Mouse (Mus musculus) limb, embryonic 10.5 days (tissue): ENCODE results near the gene Padi6. TPM values are rescaled to one million over a fixed set of nuclear protein-coding genes. Genes with fewer than 3 reads are reported as not detected.

Source experiments
- DNase-seq: peaks from one replicate; pipeline ENCODE4 v3.0.0-alpha.2; 2017; ENCODE audit warnings: low spot score
- H3K27ac ChIP-seq: fragments of 300-500 bp; sonication (generic); 2 replicates; pipeline ENCODE4 v1.5.1; 2016; ENCODE audit warnings: mild to moderate bottlenecking
- H3K27me3 ChIP-seq: fragments of 300-500 bp; sonication (generic); 2 replicates; pipeline ENCODE4 v1.6.1; 2016; ENCODE audit warnings: low read depth, mild to moderate bottlenecking; ENCODE audit not compliant: poor library complexity, severe bottlenecking
- H3K36me3 ChIP-seq: fragments of 300-500 bp; sonication (generic); 2 replicates; pipeline ENCODE4 v1.6.1; 2016; ENCODE audit warnings: mild to moderate bottlenecking, moderate library complexity
- H3K4me1 ChIP-seq: fragments of 300-500 bp; sonication (generic); 2 replicates; pipeline ENCODE4 v1.6.1; 2016
- H3K4me3 ChIP-seq: fragments of 300-500 bp; sonication (generic); 2 replicates; pipeline ENCODE4 v1.5.1; 2016; ENCODE audit warnings: mild to moderate bottlenecking, moderate library complexity
- H3K9me3 ChIP-seq: fragments of 300-500 bp; sonication (generic); replicated peaks from 2 replicates; pipeline ENCODE4 v1.6.1; 2016; ENCODE audit warnings: mild to moderate bottlenecking
- WGBS: fragments of 180-500 bp; shearing (Covaris S2); methylation state at CpG from one replicate; pipeline ENCODE4 v1.1.7; 2016; 5-methylcytosine and 5-hydroxymethylcytosine counted together
- microRNA-seq: library from miRNA; unstranded; fragments of <30 nt; microRNA quantifications from one replicate; pipeline ENCODE4, GENCODE M21; 2017
- polyA plus RNA-seq: library from polyadenylated mRNA; unstranded; fragments of >200 nt; fragmentation: Nextera tagmentation; extraction: Ambion mirVana; gene quantifications from 2 replicates; pipeline ENCODE4 v1.2.1, GENCODE M21; 2016

The Padi6 gene
- polyA plus RNA-seq, 1 experiment from 2014 or later: not detected

- Histone ChIP-seq H3K27ac (peak overlapping the region; percentile 82), H3K36me3 (no peaks in the 10 kb centered on the region), H3K4me1 (peaks cover 39% of the 10 kb centered on the region), H3K27me3 (no peaks in the 10 kb centered on the region), H3K9me3 (no peaks in the 10 kb centered on the region), H3K4me3 (peak overlapping the region; percentile 44)
- 31% methylated on average over 6 of the region's 6 CpGs for WGBS
- no peak for DNase-seq
Measured at GRCm38 (mm10) chr4:140684881-140685303, 57.6 kb downstream of the Padi6 start.

- Histone ChIP-seq H3K9me3 (no peaks in the 10 kb centered on the region), H3K27me3 (no peaks in the 10 kb centered on the region), H3K36me3 (no peaks in the 10 kb centered on the region), H3K4me1 (peaks cover 44% of the 10 kb centered on the region), H3K27ac (peak overlapping the region; percentile 82), H3K4me3 (peak overlapping the region; percentile 44)
- peak; percentile 88 for DNase-seq
- WGBS: 1% methylated on average over 16 of the region's 16 CpGs
Measured at GRCm38 (mm10) chr4:140684141-140684871, 58.1 kb downstream of the Padi6 start.

- 26% methylated on average over 8 of the region's 8 CpGs for WGBS
- Histone ChIP-seq H3K9me3 (no peaks in the 10 kb centered on the region), H3K27me3 (no peaks in the 10 kb centered on the region), H3K4me3 (peak overlapping the region; percentile 44; the same call in 1 of the 2 replicates), H3K4me1 (peaks cover 43% of the 10 kb centered on the region), H3K36me3 (no peaks in the 10 kb centered on the region), H3K27ac (peak overlapping the region; percentile 82)
- DNase-seq: peak; percentile 56
Measured at GRCm38 (mm10) chr4:140683608-140684007, 58.8 kb downstream of the Padi6 start.

- Histone ChIP-seq H3K27me3 (no peaks in the 10 kb centered on the region), H3K27ac (no peak overlapping the region), H3K9me3 (no peaks in the 10 kb centered on the region), H3K4me1 (peaks cover 38% of the 10 kb centered on the region), H3K4me3 (no peak overlapping the region), H3K36me3 (no peaks in the 10 kb centered on the region)
- no peak for DNase-seq
- WGBS: 63% methylated on average over 8 of the region's 8 CpGs
Measured at GRCm38 (mm10) chr4:140680731-140681397, 61.6 kb downstream of the Padi6 start.

GRCm38 (mm10) chr4:140679723-140680380, 62.6 kb downstream of the Padi6 start:
- Histone ChIP-seq H3K9me3 (no peaks in the 10 kb centered on the region), H3K27me3 (no peaks in the 10 kb centered on the region), H3K4me3 (no peak overlapping the region), H3K36me3 (no peaks in the 10 kb centered on the region), H3K27ac (0 out of 2 replicates have a peak overlapping the region, but pooled peaks have one; percentile 44), H3K4me1 (peaks cover 28% of the 10 kb centered on the region)
- peak; percentile 82 for DNase-seq
- WGBS: 25% methylated on average over 18 of the region's 18 CpGs

- 19% methylated on average over 5 of the region's 5 CpGs for WGBS
- Histone ChIP-seq H3K4me3 (no peak overlapping the region), H3K9me3 (no peaks in the 10 kb centered on the region), H3K27me3 (no peaks in the 10 kb centered on the region), H3K36me3 (no peaks in the 10 kb centered on the region), H3K4me1 (peaks cover 23% of the 10 kb centered on the region), H3K27ac (no peak overlapping the region)
- DNase-seq: peak; percentile 78
Measured at GRCm38 (mm10) chr4:140679038-140679437, 63.4 kb downstream of the Padi6 start.

Small RNAs within 50 kb of the gene (microRNA-seq; reads per million reads assigned to microRNA genes)
- not detected for gene Gm23045
- gene Gm25951: not detected

Other genes with a start within 250 kb of the Padi6 start
- 13.2 and 17.1 TPM in 2 replicates for gene Arhgef10l, start 76.6 kb downstream of the Padi6 start, polyA plus RNA-seq
- 70.6 and 95.2 TPM in 2 replicates for gene Rcc2, start 42.1 kb downstream of the Padi6 start, polyA plus RNA-seq
- gene Padi4, start 31.6 kb upstream of the Padi6 start, polyA plus RNA-seq: 0.08 TPM in 1 of 2 replicates, not detected in the other
- gene Padi3, start 68.0 kb upstream of the Padi6 start, polyA plus RNA-seq: 1.3 and 1.5 TPM in 2 replicates
- gene Padi1, start 103.1 kb upstream of the Padi6 start, polyA plus RNA-seq: 0.36 and 0.44 TPM in 2 replicates
- 0.05 and 0.33 TPM in 2 replicates for gene Padi2, start 163.7 kb upstream of the Padi6 start, polyA plus RNA-seq
- 428 and 436 TPM in 2 replicates for gene Sdhb, start 218.6 kb upstream of the Padi6 start, polyA plus RNA-seq
- gene Atp13a2, start 244.2 kb upstream of the Padi6 start, polyA plus RNA-seq: 33.9 and 44.0 TPM in 2 replicates